Mouse (Mus musculus): ENCODE data around the gene Pde8b.

Pde8b gene

DNA sequence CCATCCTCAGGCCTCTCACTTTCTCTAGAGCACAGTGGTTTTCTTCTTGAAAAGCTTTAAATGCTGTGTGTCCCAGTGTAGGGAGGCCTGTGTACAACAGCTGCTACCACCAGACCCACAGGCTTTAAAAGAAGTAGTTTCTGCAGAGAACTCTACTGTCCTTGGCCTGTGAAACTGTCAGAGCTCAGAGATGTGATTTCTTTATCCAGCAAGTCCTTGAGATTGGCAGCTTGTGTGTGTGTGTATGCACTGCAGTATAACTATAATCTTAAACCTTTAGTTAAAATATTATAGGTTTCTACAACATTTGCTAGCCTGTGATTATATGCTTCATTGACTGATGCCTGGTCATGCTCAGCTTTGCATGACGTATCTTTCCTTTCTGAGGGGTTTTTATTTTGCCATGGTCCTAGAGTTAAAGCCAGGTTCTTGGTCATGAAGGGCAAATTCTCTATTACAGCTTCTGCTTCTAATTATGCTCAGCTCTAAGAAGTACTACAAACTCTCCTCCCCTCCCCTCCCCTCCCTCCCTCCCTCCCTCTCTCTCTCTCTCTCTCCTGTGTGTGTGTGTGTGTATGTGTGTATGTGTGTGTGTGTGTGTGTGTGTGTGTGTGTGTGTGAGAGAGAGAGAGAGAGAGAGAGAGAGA lies 194.3 kb downstream of the Pde8b start:
- in situ Hi-C loops (cut with MboI; ENCODE audit: low pct_unique_long_range_greater_than_20kb in 1 of 2, low sequenced_read_pairs in 2 of 2, unreplicated experiment in 1 of 2), result no loop called here

GRCm38 (mm10) chr13:95052421-95052820 lies 197.7 kb downstream of the Pde8b start:
- in situ Hi-C loops (cut with MboI; ENCODE audit: low pct_unique_long_range_greater_than_20kb in 1 of 2, low sequenced_read_pairs in 2 of 2, unreplicated experiment in 1 of 2), result no loop called here

- in situ Hi-C loops (cut with MboI; ENCODE audit: low pct_unique_long_range_greater_than_20kb in 1 of 2, low sequenced_read_pairs in 2 of 2, unreplicated experiment in 1 of 2), result no loop called here
Observed at GRCm38 (mm10) chr13:95050398-95050797, 199.7 kb downstream of the Pde8b start.

DNA sequence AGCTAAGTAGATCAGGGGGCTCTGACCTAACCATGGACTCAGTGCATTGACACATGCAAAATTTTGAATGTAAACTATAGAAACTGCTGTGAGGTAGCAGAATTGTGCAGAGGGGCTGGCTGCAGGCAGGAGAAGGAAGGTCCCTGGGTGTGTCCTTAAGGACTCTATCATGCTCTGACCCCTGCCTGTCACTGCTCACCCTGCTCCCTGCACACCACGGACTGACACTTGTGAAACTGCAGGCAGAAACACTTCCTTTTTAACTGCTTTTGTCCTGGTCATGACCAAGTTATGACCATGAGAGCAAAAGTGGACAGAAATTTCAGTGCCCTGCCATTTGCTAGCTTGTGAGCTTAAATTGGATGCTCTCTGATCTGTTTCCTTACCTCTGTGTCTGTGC lies 206.0 kb downstream of the Pde8b start:
- in situ Hi-C loops (cut with MboI; ENCODE audit: low pct_unique_long_range_greater_than_20kb in 1 of 2, low sequenced_read_pairs in 2 of 2, unreplicated experiment in 1 of 2), result no loop called here

DNA sequence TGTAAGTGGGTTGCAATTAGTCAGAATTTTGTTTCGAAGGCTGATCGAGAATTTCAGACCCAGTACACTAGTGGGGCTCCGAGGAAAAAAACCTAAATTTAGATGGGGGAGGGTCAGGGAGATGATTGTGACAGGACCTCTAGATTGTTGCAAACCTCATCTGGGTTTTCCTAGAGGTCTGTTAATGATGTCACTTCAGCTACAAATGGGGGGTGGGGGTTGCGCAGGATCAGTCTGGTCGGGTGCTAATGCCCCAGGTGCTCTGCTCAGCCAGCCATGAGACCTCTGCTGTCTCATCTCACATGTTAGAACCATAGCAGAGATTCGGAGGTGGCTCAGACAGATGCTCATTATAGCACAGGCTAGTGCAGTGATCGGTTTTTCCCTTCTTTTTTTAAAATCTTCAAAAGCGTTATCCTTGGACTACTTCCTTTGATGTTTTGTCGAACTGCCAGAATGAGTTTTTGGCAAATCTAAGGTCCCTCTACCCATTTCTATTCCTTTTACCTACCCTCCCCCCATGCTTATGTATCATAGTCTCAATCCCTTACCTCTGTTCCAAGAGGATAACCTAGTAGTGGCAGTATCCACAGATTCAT lies 209.9 kb downstream of the Pde8b start:
- in situ Hi-C loops (cut with MboI; ENCODE audit: low pct_unique_long_range_greater_than_20kb in 1 of 2, low sequenced_read_pairs in 2 of 2, unreplicated experiment in 1 of 2), result no loop called here

DNA sequence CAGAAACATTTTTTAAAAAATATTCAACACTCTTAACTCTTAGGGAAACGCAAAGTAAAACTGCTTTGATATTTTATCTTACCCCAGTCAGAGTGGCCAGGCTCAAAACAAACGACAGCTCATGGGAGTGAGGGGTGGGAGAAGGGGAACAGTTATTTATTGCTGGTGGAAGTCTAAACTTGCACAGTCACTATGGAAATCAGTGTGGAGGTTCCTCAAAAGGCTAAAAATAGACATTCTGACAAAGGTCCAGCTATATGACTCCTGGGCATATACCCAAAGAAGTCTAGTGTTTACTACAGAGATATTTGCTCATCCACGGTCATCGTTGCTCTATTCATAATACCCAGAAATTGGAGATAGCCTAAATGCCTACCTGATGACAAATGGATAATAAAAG lies 211.9 kb downstream of the Pde8b start:
- in situ Hi-C loops (cut with MboI; ENCODE audit: low pct_unique_long_range_greater_than_20kb in 1 of 2, low sequenced_read_pairs in 2 of 2, unreplicated experiment in 1 of 2), result no loop called here

DNA sequence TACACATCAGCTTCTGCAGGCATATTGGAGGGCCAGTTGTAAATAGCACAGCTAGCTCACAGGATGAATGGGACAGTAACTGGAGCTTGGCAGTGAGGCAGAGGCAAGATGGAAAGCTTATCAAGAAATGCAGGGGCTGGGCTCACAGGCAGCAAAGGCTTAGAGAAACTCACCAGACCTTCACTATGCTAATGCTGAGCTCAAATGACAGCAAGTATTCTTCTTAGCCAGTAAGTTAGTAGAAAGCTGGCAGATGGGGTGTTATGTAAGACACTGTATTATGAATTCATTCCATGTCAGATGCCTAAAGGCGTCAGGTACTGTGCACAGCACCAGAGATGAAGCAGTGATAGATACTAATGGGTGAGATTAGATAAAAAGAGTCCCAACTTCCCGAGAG lies 215.4 kb downstream of the Pde8b start:
- in situ Hi-C loops (cut with MboI; ENCODE audit: low pct_unique_long_range_greater_than_20kb in 1 of 2, low sequenced_read_pairs in 2 of 2, unreplicated experiment in 1 of 2), result no loop called here

GRCm38 (mm10) chr13:95034094-95034493 lies 216.0 kb downstream of the Pde8b start:
- in situ Hi-C loops (cut with MboI; ENCODE audit: low pct_unique_long_range_greater_than_20kb in 1 of 2, low sequenced_read_pairs in 2 of 2, unreplicated experiment in 1 of 2), result no loop called here

- in situ Hi-C loops (cut with MboI; ENCODE audit: low pct_unique_long_range_greater_than_20kb in 1 of 2, low sequenced_read_pairs in 2 of 2, unreplicated experiment in 1 of 2), result no loop called here
Observed at GRCm38 (mm10) chr13:95032973-95033372, 217.2 kb downstream of the Pde8b start.

- in situ Hi-C loops (cut with MboI; ENCODE audit: low pct_unique_long_range_greater_than_20kb in 1 of 2, low sequenced_read_pairs in 2 of 2, unreplicated experiment in 1 of 2), result no loop called here
Observed at GRCm38 (mm10) chr13:95032127-95032831, 217.9 kb downstream of the Pde8b start.

GRCm38 (mm10) chr13:95030828-95031227 lies 219.3 kb downstream of the Pde8b start:
- in situ Hi-C loops (cut with MboI; ENCODE audit: low pct_unique_long_range_greater_than_20kb in 1 of 2, low sequenced_read_pairs in 2 of 2, unreplicated experiment in 1 of 2), result no loop called here

DNA sequence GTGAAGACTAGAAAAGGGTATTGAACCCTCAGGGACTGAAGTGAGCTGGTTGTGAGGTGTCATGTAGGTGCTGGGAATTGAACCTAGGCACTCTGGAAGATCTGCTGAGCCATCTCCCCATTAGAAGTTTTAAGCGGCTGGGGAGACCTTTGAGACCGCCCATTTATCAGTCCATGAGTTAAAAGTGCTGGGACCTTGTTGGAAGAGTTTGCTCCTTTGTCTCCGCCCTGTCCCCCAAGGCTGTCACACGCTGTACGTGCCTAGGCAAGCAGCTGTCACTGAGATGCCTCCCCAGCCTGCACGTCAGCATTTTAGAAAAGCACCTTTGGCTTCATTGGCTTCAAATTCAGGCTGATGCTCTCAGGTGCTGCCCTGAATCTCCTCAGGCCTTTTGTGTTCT lies 229.9 kb downstream of the Pde8b start:
- in situ Hi-C loops (cut with MboI; ENCODE audit: low pct_unique_long_range_greater_than_20kb in 1 of 2, low sequenced_read_pairs in 2 of 2, unreplicated experiment in 1 of 2), result no loop called here

- in situ Hi-C loops (cut with MboI; ENCODE audit: low pct_unique_long_range_greater_than_20kb in 1 of 2, low sequenced_read_pairs in 2 of 2, unreplicated experiment in 1 of 2), result no loop called here
Observed at GRCm38 (mm10) chr13:95019345-95019744, 230.8 kb downstream of the Pde8b start.

- in situ Hi-C loops (cut with MboI; ENCODE audit: low pct_unique_long_range_greater_than_20kb in 1 of 2, low sequenced_read_pairs in 2 of 2, unreplicated experiment in 1 of 2), result no loop called here
Observed at GRCm38 (mm10) chr13:95017916-95018315, 232.2 kb downstream of the Pde8b start.

- in situ Hi-C loops (cut with MboI; ENCODE audit: low pct_unique_long_range_greater_than_20kb in 1 of 2, low sequenced_read_pairs in 2 of 2, unreplicated experiment in 1 of 2), result no loop called here
Observed at GRCm38 (mm10) chr13:95017278-95017677, 232.9 kb downstream of the Pde8b start.

DNA sequence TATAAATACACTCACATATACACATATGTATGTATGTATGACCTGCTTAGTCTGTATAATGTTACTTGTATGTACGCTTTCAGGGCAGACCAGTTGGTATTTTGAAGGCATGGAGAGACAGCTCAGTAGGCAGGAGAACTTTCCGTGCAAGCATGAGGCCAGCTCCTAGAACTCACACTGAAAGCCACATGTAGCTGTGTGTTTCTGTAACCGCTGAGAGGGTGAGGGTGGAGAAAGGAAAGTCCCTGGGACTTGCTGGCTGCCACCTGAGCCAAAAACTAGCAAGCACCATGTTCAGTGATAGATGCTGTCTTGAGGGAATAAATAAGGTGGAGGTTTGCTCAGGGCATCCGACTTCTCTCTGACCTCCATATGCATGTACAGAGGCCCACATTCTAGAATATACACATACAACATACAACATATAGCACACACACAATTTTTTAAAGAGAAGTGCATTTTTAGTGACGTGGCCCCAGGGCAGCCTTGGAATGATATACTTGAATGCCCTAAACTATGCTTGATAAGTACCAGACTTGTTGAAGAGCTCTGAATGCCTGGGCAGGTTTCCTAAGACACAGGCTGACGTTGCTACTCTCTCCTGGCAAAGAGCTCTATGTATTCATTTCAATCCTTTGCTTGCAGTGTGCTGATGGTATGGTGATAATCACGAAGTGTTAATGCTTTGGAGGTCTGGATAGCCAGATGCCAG lies 238.4 kb downstream of the Pde8b start:
- in situ Hi-C loops (cut with MboI; ENCODE audit: low pct_unique_long_range_greater_than_20kb in 1 of 2, low sequenced_read_pairs in 2 of 2, unreplicated experiment in 1 of 2), result no loop called here

DNA sequence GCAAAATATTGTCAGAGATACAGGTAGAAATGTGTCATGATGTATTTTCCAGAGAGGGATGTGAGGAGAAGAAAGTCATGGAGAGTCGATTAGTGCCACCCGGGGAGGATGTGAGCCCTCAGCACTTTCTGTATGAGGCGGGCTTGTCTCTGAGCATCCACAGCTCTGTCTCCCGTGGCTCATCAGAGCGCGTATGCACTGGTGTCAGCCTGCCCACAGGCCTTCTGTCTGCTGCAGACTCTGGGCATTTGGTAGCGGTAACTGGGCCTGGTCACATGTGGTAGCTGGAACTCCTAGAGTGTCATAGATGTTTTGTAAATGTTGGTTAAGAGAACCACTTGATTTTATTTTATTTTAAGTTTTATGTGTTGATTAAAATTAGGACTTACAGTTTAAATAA lies 240.9 kb downstream of the Pde8b start:
- in situ Hi-C loops (cut with MboI; ENCODE audit: low pct_unique_long_range_greater_than_20kb in 1 of 2, low sequenced_read_pairs in 2 of 2, unreplicated experiment in 1 of 2), result loop anchor here in 1 of 2 experiments (10.0 kb wide), 1 partner anchor 1516 kb away; no protein-coding TSS in a partner anchor

DNA sequence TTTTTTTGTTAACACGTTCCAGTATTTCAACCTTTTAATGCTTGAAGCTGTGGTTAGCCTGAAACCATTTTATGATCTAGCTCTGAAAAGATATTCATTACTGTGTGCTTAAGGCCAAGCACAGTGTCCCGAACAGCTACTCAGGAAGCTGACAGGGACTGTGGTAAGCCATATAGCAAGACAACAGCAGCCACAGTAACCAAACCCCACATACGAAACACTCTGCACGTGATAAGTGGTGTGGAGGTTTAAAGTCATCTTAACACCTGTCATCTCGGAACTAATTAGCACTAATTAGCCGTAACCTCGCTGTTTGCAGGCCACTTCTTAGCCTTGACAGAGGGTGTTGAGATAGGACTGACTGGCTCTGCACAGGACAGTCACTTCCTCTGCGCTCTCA lies 242.9 kb downstream of the Pde8b start:
- in situ Hi-C loops (cut with MboI; ENCODE audit: low pct_unique_long_range_greater_than_20kb in 1 of 2, low sequenced_read_pairs in 2 of 2, unreplicated experiment in 1 of 2), result loop anchor here in 1 of 2 experiments (10.0 kb wide), 1 partner anchor 1518 kb away; no protein-coding TSS in a partner anchor

DNA sequence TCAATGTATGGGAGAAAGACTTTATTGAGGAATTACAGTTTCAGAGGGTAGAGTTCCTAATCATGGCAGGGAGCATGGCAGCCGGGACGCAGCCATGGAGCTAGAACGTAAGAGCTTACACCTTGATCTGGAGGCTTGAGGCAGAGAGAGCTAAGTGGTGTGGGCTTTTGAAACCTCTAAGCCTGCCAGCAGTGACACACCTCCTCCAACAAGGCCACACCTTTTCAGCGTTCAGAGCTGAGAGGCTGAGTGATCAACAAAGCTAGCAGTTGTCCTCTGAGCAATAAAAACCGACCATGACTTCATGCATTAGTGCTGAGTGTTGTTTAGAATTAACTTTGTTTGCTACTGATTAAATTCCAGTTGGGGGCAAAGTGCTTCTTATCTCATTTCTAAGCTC lies 259.6 kb downstream of the Pde8b start:
- in situ Hi-C loops (cut with MboI; ENCODE audit: low pct_unique_long_range_greater_than_20kb in 1 of 2, low sequenced_read_pairs in 2 of 2, unreplicated experiment in 1 of 2), result no loop called here

All from mouse embryonic stem cell (cell line).